Mouse (Mus musculus) Muller cell, postnatal 12 days (primary cell): Measurements from ENCODE around the gene Tubb2b.

Experiments used
- DNase-seq: peaks from one replicate; pipeline ENCODE4 v3.0.0-alpha.2; 2015; ENCODE audit errors: inconsistent ontology term

Tubb2b gene

GRCm38 (mm10) chr13:34130226-34130731 lies at the start of gene Tubb2b:
Gene Tubb2b (minus strand): TSS chr13:34130466.
- peak; percentile 90 for DNase-seq

DNA sequence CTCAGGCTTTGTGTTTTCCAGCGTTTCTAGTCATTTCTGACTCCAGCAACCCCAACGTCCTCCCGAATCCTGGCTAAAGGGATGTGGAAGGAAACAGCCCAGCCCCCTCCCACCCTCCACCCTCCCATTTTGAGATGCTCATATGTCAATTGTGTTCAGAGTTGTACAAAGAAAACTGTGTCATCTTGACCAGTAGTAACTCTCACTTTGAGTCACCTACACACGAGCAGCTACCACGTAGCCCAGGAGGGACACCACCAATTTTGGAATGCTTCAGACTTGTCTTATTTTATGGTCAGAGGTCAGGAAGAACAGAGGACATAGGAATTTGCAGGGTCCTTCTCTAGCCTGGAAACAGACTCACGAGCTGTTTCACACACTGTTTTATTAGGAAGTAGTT lies 43.8 kb upstream of the Tubb2b start:
- no peak for DNase-seq

DNA sequence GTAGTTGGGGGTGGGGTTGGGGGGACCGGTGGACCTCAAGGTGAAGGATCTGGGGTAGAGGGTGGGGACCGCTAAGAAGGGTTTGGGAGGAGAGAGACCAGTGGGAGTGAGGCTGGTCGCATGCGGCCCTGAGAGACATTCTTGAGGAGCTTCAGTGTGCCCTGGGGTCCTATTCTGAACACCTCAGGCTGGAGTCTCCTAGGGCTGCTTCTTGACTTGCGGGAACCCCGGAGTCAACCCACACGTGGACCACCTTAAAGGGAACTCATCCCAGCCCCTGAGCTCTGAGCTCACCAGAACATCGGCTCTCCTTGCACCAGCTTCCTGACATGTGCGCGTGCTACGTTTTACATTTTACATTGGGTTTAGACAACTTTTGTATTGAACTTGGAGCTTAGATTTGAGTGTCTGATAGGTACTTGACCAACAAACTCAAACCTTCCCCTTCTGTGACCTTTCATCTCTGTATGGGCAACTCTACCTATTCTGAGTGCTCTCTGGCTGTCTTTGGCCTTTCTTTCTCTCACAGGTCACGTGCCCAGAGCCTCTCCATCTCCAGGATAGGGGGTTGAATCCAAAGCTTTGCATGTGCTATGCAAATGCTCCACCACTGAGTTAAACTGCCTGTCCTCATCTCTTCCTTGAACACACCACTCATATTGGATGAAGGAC lies 33.2 kb upstream of the Tubb2b start:
- no peak for DNase-seq

GRCm38 (mm10) chr13:34162491-34163303 lies 32.4 kb upstream of the Tubb2b start, which contains the start of gene Psmg4:
Gene Psmg4 (plus strand): TSS chr13:34162964.
- peak; percentile 96 for DNase-seq

DNA sequence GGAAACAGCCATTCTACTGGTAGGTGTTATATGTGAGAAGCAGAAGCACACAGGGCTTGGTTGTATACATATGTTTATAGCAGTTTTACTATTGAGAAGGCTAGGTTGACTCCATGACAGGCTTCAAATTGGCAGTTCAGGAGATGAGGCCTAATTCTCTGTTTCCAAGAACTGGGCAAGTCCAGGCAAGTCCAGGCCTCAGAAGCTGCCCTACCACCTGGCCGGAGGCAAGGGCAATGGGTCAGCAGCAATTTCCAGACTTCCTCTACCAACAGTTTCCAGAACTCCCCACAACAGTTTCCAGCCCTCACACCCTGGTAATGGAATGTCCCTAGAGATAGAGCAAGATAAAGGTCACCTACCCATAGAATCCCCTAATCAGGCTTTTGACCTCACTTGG lies 29.7 kb upstream of the Tubb2b start:
- no peak for DNase-seq

- no peak for DNase-seq
These were observed 27.4 kb upstream of the Tubb2b start for GRCm38 (mm10) chr13:34157596-34158157.

DNA sequence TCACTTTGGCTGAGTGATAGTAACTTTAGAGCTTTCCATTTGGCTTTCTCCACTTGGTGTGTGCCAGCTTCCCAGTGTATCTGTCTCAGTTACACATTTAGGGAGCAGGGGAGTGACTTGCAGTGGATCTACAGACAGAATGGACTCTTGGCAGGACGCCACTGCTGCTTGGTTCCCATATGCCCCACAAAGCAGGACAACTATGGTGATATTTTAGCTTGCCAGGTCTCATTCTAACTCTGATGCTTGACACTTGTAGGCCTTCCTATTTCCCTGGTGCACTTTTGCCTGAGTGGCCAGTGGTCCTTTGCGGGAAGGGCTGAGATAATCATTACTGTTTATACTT lies 26.5 kb upstream of the Tubb2b start:
- no peak for DNase-seq

GRCm38 (mm10) chr13:34156133-34156839 lies 26.0 kb upstream of the Tubb2b start:
- no peak for DNase-seq

GRCm38 (mm10) chr13:34154931-34155272 lies 24.6 kb upstream of the Tubb2b start:
- DNase-seq = peak; percentile 49

GRCm38 (mm10) chr13:34154217-34154930 lies 24.1 kb upstream of the Tubb2b start:
- peak; percentile 74 for DNase-seq

DNA sequence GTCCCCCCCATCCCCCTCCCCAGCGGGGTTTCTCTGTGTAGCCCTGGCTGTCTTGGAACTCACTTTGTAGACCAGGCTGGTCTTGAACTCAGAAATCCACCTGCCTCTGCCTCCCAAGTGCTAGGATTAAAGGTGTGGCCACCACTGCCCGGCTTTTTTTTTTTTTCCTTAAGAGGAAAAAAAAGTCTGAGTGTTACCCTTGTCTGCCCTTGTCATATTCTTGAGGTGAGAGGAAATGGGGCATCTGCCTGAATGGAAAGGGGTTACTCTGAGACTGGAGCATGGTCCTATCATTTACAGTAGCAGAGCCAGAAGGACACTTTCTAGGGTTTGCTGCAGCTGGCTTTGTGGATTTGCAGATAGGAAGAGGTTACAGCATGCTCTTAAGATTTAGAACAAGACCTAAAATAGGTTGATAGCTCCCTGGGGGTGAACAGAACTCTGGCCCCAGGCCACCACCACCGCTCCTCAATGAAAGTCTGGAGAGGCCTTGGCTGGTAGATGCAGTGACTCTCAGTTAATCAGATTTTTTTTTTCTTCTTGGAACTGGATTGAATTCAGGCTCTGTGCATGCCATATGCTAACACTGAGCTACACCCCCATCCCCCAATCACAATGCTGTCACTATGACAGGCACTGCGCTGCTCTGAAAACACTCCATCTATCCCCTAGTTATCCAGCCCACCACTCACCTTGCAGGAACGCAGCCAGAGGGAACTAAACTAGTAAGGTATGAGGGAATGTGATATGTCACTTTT lies 23.2 kb upstream of the Tubb2b start:
- no peak for DNase-seq

DNA sequence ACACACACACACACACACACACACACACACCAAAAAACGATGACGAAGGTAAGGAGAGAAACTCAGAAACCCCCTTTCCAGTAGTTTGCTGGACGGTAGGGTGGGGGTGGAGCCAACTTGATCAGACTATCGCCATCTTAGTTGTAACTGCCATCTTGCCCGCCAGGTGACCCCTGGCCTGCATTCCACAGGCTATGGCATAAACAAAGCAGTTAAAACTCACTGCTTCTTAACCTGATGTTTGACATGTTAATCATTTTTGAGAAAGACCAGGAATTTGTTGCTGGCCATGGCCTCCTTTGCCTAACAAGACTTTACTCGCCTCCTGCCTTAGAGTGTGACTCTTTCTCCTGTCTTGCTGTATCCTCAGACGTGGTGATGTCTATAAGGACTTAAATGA lies 22.4 kb upstream of the Tubb2b start:
- DNase-seq = no peak

- no peak for DNase-seq
These were observed 21.2 kb upstream of the Tubb2b start for GRCm38 (mm10) chr13:34151425-34151824.

DNA sequence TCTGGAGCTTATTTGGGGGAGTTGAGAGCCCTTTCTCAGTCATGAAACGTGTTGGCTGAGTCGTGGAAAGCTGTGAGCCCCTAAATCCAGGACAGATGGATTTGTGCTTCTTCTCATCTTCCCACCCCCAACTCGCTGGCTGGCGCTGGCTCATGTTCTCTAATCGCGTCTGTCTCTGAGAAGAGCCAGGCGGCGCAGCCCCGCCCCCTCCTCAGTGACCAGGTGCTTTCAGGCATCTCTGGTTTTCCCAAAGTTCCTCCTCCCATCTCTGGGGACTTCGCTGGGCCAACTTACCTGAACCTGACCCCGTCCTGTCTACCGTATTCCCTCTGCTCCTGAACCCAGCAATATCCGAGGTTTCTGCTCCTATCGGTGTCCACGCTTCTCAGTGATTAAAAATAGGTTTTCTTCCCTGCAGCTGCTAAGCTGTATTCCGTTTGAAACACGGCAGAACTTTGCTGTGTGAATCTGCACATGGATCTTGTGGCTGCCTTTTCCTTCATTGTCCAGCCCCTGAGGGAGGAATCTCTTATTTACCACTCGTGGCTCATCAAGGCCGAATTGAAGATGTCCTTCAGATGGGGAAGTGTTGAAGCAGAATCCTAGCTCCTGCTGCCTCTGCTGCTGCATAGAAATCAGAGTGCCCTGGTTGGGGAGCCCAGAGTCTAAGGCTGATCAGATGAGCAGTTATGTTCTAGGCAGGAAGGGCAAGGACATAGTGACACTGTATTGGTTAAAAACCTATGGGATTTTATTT lies 20.2 kb upstream of the Tubb2b start:
- DNase-seq = no peak

DNA sequence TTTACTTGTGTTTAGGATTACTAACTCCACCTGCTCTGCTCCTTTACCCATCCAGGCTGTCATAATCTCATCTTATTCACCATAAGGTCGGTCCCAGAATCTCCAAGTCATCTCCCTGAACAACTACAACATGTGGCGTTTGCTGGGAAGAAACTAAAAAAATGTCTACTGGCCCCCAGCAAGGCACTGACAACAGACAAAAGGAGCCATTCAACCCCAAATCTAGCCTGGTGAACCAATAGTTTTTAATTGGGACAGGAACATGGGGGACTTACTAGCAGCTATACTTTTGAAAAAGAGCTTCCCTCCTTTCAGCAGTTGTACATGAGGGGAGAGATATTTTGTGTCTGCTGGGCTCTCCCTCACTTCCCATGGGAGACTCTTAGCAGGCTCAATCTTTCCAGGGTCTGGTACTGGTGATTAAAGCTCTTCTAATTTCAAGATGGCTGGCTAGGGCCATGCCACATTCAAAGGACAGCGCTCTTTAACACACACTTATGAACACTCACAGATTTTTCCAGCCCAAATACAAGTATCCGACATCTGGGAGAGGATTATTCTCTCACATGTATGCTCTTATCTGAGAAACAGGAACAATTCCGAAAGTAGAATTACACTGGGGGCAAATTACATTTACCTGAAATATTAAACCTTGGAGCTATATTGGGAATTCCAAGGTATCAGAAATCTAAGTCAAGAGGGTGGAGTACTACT lies 19.4 kb upstream of the Tubb2b start:
- no peak for DNase-seq

GRCm38 (mm10) chr13:34148767-34149392 lies 18.6 kb upstream of the Tubb2b start:
- DNase-seq = peak; percentile 83

GRCm38 (mm10) chr13:34148181-34148580 lies 17.9 kb upstream of the Tubb2b start:
- DNase-seq = no peak

DNA sequence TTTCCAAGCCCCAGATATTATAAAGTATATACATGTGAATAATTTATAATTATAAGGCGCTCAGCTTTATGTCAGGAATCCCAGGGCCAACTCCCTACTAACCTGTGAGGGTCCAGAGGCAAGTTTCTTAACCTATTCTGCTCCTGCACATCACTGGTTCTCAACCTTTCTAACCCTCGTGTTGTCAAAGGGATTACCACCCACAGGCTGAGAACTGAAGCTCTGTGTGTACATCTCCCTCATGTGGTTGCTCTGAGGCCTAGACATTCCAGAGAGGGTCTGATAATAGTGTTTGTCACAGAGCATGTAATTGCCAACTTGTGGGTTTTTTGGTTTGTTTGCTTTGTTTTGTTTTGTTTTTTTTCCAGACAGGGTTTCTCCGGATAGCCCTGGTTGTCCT lies 16.6 kb upstream of the Tubb2b start:
- peak; percentile 23 for DNase-seq

- no peak for DNase-seq
These were observed 13.1 kb upstream of the Tubb2b start for GRCm38 (mm10) chr13:34143389-34143788.
